Mouse (Mus musculus): ENCODE data around the gene Mrps27.

Gene Mrps27

GRCm38 (mm10) chr13:99387901-99388811, 43.6 kb downstream of the Mrps27 start:
- DNase-seq (ENCODE audit: low spot score) = no peak

GRCm38 (mm10) chr13:99391417-99391816, 46.8 kb downstream of the Mrps27 start:
- DNase-seq (ENCODE audit: low spot score) = no peak

- DNase-seq (ENCODE audit: low spot score) = no peak
Measured at GRCm38 (mm10) chr13:99393128-99393527, 48.5 kb downstream of the Mrps27 start.

GRCm38 (mm10) chr13:99394694-99395093, 50.1 kb downstream of the Mrps27 start:
- no peak for DNase-seq (ENCODE audit: low spot score)

- DNase-seq (ENCODE audit: low spot score) = peak; percentile 54
Measured at GRCm38 (mm10) chr13:99395531-99395930, 50.9 kb downstream of the Mrps27 start.

- DNase-seq (ENCODE audit: low spot score) = peak; percentile 14
Measured at GRCm38 (mm10) chr13:99397228-99397627, 52.6 kb downstream of the Mrps27 start.

- DNase-seq (ENCODE audit: low spot score) = no peak
Measured at GRCm38 (mm10) chr13:99398149-99398701, 53.6 kb downstream of the Mrps27 start.

- DNase-seq (ENCODE audit: low spot score) = no peak
Measured at GRCm38 (mm10) chr13:99399373-99399772, 54.8 kb downstream of the Mrps27 start.

GRCm38 (mm10) chr13:99409216-99409615, 64.6 kb downstream of the Mrps27 start:
- no peak for DNase-seq (ENCODE audit: low spot score)

GRCm38 (mm10) chr13:99410611-99411515, 66.3 kb downstream of the Mrps27 start:
- DNase-seq (ENCODE audit: low spot score) = no peak

- no peak for DNase-seq (ENCODE audit: low spot score)
Measured at GRCm38 (mm10) chr13:99411761-99412160, 67.2 kb downstream of the Mrps27 start.

GRCm38 (mm10) chr13:99412477-99413080, 68.0 kb downstream of the Mrps27 start:
- no peak for DNase-seq (ENCODE audit: low spot score)

- DNase-seq (ENCODE audit: low spot score) = peak; percentile 81
Measured at GRCm38 (mm10) chr13:99413481-99414351, 69.1 kb downstream of the Mrps27 start.

GRCm38 (mm10) chr13:99414352-99414742, 69.8 kb downstream of the Mrps27 start:
- DNase-seq (ENCODE audit: low spot score) = no peak

GRCm38 (mm10) chr13:99416601-99417000, 72.0 kb downstream of the Mrps27 start:
- DNase-seq (ENCODE audit: low spot score) = no peak

- peak; percentile 32 for DNase-seq (ENCODE audit: low spot score)
Measured at GRCm38 (mm10) chr13:99423581-99423980, 79.0 kb downstream of the Mrps27 start.

- no peak for DNase-seq (ENCODE audit: low spot score)
Measured at GRCm38 (mm10) chr13:99433068-99434008, 88.8 kb downstream of the Mrps27 start.

GRCm38 (mm10) chr13:99434494-99434893, 89.9 kb downstream of the Mrps27 start:
- DNase-seq (ENCODE audit: low spot score) = no peak

- DNase-seq (ENCODE audit: low spot score) = no peak
Measured at GRCm38 (mm10) chr13:99437051-99437450, 92.5 kb downstream of the Mrps27 start.

- DNase-seq (ENCODE audit: low spot score) = no peak
Measured at GRCm38 (mm10) chr13:99439357-99439756, 94.8 kb downstream of the Mrps27 start.
